Mouse (Mus musculus): ENCODE results near the gene Mrrf. TPM values are rescaled to one million over a fixed set of nuclear protein-coding genes. Genes with fewer than 3 reads are reported as not detected.

The Mrrf gene
- polyA plus RNA-seq, 1 experiment from 2014 or later: 26.7 TPM

- Histone ChIP-seq H3K9ac (ENCODE audit: low read depth, low read length) (no peak overlapping the region), H3K4me1 (ENCODE audit: control insufficient read depth, insufficient read depth, low read depth, low read length) (no peaks in the 10 kb centered on the region), H3K27me3 (replicated peaks; ENCODE audit: control insufficient read depth, insufficient read depth, low read length) (no peaks in the 10 kb centered on the region), H3K4me3 (ENCODE audit: low read length) (no peak overlapping the region), H3K27ac (ENCODE audit: low read depth, low read length) (no peak overlapping the region), H3K36me3 (ENCODE audit: control insufficient read depth, insufficient read depth, low read length) (no peaks in the 10 kb centered on the region), H3K9me3 (ENCODE audit: control insufficient read depth, low read length) (no peaks in the 10 kb centered on the region), H3K4me2 (ENCODE audit: low read length) (no peak overlapping the region)
- ATAC-seq: 0 out of 2 replicates have a peak, but pooled peaks have one; percentile 34
- WGBS: 27% methylated on average over 2 of the region's 2 CpGs
Observed at GRCm38 (mm10) chr2:36224599-36224998, 88.4 kb downstream of the Mrrf start.

DNA sequence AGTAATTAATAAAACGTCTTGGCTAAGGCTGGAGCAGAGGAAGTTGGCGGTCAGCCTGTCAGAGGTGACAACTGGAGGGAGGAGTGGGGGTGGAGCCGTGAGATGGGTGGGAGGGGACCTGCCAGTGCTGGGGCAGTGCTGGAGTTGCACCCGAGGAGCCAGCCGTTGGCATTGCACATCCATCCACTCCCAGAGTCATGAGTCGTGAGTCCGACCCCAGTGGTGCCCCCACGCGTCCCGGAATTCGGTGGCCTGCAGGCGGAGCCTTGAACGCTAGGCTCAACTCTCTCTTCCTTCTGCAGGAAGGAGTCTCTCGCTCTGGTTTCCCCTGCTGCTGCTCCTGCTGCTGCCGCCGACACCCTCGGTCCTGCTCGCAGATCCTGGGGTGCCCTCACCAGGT lies 94.2 kb downstream of the Mrrf start, which contains the start of gene Ptgs1:
Gene Ptgs1, plus strand, starts transcription at position 61 of the 400 bp plus-strand sequence.
- peak within 1 kb of the TSS; percentile 26 for H3K4me3 ChIP-seq (ENCODE audit: low read length)
- WGBS: 3% methylated on average over 18 of the region's 18 CpGs
- peak within 1 kb of the TSS; percentile 52 for H3K4me2 ChIP-seq (ENCODE audit: low read length)
- peak within 1 kb of the TSS; percentile 39 for H3K9ac ChIP-seq (ENCODE audit: low read depth, low read length)
- 0 out of 2 replicates have a peak, but pooled peaks cover 2% of the 10 kb centered on the region for H3K27me3 ChIP-seq (replicated peaks; ENCODE audit: control insufficient read depth, insufficient read depth, low read length)
- ATAC-seq: peak; percentile 46
- H3K9me3 ChIP-seq (ENCODE audit: control insufficient read depth, low read length): no peaks in the 10 kb centered on the region
- peaks cover 3% of the 10 kb centered on the region; the same call in 1 of the 2 replicates for H3K4me1 ChIP-seq (ENCODE audit: control insufficient read depth, insufficient read depth, low read depth, low read length)
- H3K27ac ChIP-seq (ENCODE audit: low read depth, low read length): no peak within 1 kb of the TSS
- H3K36me3 ChIP-seq (ENCODE audit: control insufficient read depth, insufficient read depth, low read length): no peaks in the 10 kb centered on the region

DNA sequence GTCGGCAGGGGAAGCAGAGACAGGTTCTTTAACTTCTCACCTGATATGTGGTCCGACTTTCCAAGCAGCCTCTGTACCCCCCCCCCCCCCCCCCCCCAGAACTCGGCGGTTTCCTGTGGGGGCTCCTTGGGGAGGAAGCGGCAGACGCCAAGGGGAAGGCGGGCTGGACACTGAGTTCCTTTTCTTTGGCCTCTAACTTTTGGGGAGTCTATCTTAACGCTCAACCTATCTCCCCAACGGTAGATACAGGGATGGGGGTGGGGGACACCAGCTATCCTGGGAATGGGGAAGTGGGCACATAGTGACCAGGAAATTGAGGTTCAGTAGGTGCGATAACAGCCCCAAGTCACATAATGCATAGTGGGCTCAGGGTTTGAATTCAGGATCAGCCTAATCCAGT lies 94.8 kb downstream of the Mrrf start:
- Histone ChIP-seq H3K4me2 (ENCODE audit: low read length) (peak overlapping the region; percentile 52), H3K27me3 (replicated peaks; ENCODE audit: control insufficient read depth, insufficient read depth, low read length) (0 out of 2 replicates have a peak, but pooled peaks cover 2% of the 10 kb centered on the region), H3K36me3 (ENCODE audit: control insufficient read depth, insufficient read depth, low read length) (no peaks in the 10 kb centered on the region), H3K27ac (ENCODE audit: low read depth, low read length) (no peak overlapping the region), H3K9me3 (ENCODE audit: control insufficient read depth, low read length) (no peaks in the 10 kb centered on the region), H3K9ac (ENCODE audit: low read depth, low read length) (peak overlapping the region; percentile 39; the same call in 1 of the 2 replicates), H3K4me3 (ENCODE audit: low read length) (peak overlapping the region; percentile 26), H3K4me1 (ENCODE audit: control insufficient read depth, insufficient read depth, low read depth, low read length) (peaks cover 7% of the 10 kb centered on the region)
- 43% methylated on average over 8 of the region's 10 CpGs for WGBS
- ATAC-seq: no peak

GRCm38 (mm10) chr2:36234526-36235368 lies 98.6 kb downstream of the Mrrf start:
- WGBS: 67% methylated on average over 7 of the region's 7 CpGs

DNA sequence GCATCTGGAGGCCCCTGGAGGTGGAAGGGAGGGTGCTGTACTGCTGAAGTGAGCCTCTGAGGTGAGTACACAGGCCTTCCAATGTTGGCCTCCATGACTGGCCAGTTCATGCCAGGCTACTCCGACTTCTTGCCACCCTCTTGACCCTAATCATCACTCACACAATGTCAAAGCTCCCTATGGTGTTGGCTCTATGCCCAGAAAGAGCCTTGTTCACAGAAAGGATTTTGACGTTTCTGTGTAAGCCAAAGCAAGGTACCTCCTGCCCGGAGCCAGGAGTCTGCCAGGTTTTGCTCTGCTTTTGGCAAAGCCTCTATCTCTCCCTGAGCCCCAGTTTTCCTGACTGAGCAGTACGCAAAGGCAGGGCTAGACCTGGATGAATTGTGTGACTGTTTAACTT lies 99.7 kb downstream of the Mrrf start:
- no peak overlapping the region for H3K27ac ChIP-seq (ENCODE audit: low read depth, low read length)
- 29% methylated on average over 4 of the region's 4 CpGs for WGBS
- peak; percentile 77 for ATAC-seq

More at GRCm38 (mm10) chr2:36234526-36235368, 98.6 kb downstream of the Mrrf start:
- H3K4me1 ChIP-seq (ENCODE audit: control insufficient read depth, insufficient read depth, low read depth, low read length): peaks cover 11% of the 10 kb centered on the region
- ATAC-seq: no peak
- no peak overlapping the region for H3K4me3 ChIP-seq (ENCODE audit: low read length)
- no peaks in the 10 kb centered on the region for H3K36me3 ChIP-seq (ENCODE audit: control insufficient read depth, insufficient read depth, low read length)
- no peaks in the 10 kb centered on the region for H3K9me3 ChIP-seq (ENCODE audit: control insufficient read depth, low read length)
- H3K27ac ChIP-seq (ENCODE audit: low read depth, low read length): no peak overlapping the region
- H3K27me3 ChIP-seq (replicated peaks; ENCODE audit: control insufficient read depth, insufficient read depth, low read length): 0 out of 2 replicates have a peak, but pooled peaks cover 2% of the 10 kb centered on the region
- H3K9ac ChIP-seq (ENCODE audit: low read depth, low read length): no peak overlapping the region
- H3K4me2 ChIP-seq (ENCODE audit: low read length): no peak overlapping the region

DNA sequence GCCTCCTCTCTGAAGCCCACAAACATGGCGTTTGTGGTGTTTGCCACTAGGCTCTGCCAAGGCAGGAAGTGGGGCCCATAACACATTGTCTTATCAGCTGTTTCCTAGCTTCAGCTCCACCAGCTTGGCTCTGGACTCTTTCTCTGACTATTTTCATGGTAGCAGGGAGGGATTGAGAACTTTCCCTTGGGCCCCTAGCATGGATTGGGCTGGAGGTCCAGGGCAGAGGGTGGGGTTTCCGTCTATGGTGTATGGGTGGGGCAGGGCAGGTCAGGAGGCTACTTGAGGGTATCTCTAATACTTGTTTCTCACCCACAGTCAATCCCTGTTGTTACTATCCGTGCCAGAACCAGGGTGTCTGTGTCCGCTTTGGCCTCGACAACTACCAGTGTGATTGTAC lies 100.7 kb downstream of the Mrrf start:
- no peak for ATAC-seq
- Histone ChIP-seq H3K27ac (ENCODE audit: low read depth, low read length) (no peak overlapping the region), H3K9me3 (ENCODE audit: control insufficient read depth, low read length) (no peaks in the 10 kb centered on the region), H3K36me3 (ENCODE audit: control insufficient read depth, insufficient read depth, low read length) (no peaks in the 10 kb centered on the region), H3K4me1 (ENCODE audit: control insufficient read depth, insufficient read depth, low read depth, low read length) (peaks cover 7% of the 10 kb centered on the region), H3K27me3 (replicated peaks; ENCODE audit: control insufficient read depth, insufficient read depth, low read length) (no peaks in the 10 kb centered on the region), H3K9ac (ENCODE audit: low read depth, low read length) (no peak overlapping the region), H3K4me2 (ENCODE audit: low read length) (no peak overlapping the region), H3K4me3 (ENCODE audit: low read length) (no peak overlapping the region)
- WGBS: 91% methylated on average over 5 of the region's 5 CpGs

More for the DNA sequence above, 99.7 kb downstream of the Mrrf start:
- Histone ChIP-seq H3K36me3 (ENCODE audit: control insufficient read depth, insufficient read depth, low read length) (no peaks in the 10 kb centered on the region), H3K9ac (ENCODE audit: low read depth, low read length) (no peak overlapping the region), H3K4me2 (ENCODE audit: low read length) (no peak overlapping the region), H3K4me1 (ENCODE audit: control insufficient read depth, insufficient read depth, low read depth, low read length) (peaks cover 7% of the 10 kb centered on the region), H3K4me3 (ENCODE audit: low read length) (no peak overlapping the region), H3K27me3 (replicated peaks; ENCODE audit: control insufficient read depth, insufficient read depth, low read length) (0 out of 2 replicates have a peak, but pooled peaks cover 2% of the 10 kb centered on the region), H3K9me3 (ENCODE audit: control insufficient read depth, low read length) (no peaks in the 10 kb centered on the region)

DNA sequence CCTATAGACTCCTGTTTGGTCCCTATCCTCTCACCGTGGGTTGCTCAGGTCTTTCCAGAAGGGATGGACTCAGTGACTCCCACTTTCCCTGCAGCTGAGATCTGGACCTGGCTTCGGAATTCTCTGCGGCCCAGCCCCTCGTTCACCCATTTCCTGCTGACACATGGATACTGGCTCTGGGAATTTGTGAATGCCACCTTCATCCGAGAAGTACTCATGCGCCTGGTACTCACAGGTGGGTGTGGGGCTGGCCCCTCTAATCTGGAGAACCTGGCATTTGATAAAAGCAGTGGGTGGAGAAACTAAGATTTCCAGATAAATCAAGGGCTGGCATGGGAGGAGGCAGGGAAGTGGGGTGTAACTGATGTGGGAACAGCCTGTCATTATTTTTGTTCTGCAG lies 101.4 kb downstream of the Mrrf start:
- H3K36me3 ChIP-seq (ENCODE audit: control insufficient read depth, insufficient read depth, low read length): no peaks in the 10 kb centered on the region
- H3K4me1 ChIP-seq (ENCODE audit: control insufficient read depth, insufficient read depth, low read depth, low read length): peaks cover 7% of the 10 kb centered on the region
- no peaks in the 10 kb centered on the region for H3K27me3 ChIP-seq (replicated peaks; ENCODE audit: control insufficient read depth, insufficient read depth, low read length)
- H3K27ac ChIP-seq (ENCODE audit: low read depth, low read length): no peak overlapping the region
- ATAC-seq: no peak
- no peak overlapping the region for H3K9ac ChIP-seq (ENCODE audit: low read depth, low read length)
- H3K4me2 ChIP-seq (ENCODE audit: low read length): no peak overlapping the region
- WGBS: 87% methylated on average over 6 of the region's 6 CpGs
- no peaks in the 10 kb centered on the region for H3K9me3 ChIP-seq (ENCODE audit: control insufficient read depth, low read length)
- no peak overlapping the region for H3K4me3 ChIP-seq (ENCODE audit: low read length)

DNA sequence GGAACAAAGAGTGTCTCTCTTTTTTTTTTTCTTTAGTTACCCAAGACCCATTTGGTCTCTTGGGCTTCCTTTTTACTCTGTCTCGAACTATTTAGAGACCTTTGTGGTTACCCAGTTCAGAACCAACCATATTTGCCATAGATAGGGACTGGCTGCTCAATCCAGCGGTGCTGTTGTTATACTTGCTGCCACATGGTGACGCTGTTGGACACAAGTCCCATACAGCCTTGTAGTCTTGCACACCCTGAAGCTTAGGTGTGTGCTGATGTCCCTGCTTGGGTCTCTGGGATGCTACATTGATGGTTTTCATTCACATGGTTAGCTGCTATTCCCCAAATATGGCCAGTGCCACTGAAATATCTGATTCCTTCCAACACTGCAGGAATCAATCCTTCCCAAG lies 102.3 kb downstream of the Mrrf start:
- Histone ChIP-seq H3K27ac (ENCODE audit: low read depth, low read length) (no peak overlapping the region), H3K36me3 (ENCODE audit: control insufficient read depth, insufficient read depth, low read length) (no peaks in the 10 kb centered on the region), H3K9me3 (ENCODE audit: control insufficient read depth, low read length) (no peaks in the 10 kb centered on the region), H3K4me2 (ENCODE audit: low read length) (no peak overlapping the region), H3K4me3 (ENCODE audit: low read length) (no peak overlapping the region), H3K9ac (ENCODE audit: low read depth, low read length) (no peak overlapping the region), H3K4me1 (ENCODE audit: control insufficient read depth, insufficient read depth, low read depth, low read length) (peaks cover 7% of the 10 kb centered on the region), H3K27me3 (replicated peaks; ENCODE audit: control insufficient read depth, insufficient read depth, low read length) (no peaks in the 10 kb centered on the region)
- ATAC-seq: no peak
- 73% methylated on average over 3 of the region's 3 CpGs for WGBS

- Histone ChIP-seq H3K27ac (ENCODE audit: low read depth, low read length) (no peak overlapping the region), H3K36me3 (ENCODE audit: control insufficient read depth, insufficient read depth, low read length) (no peaks in the 10 kb centered on the region), H3K4me1 (ENCODE audit: control insufficient read depth, insufficient read depth, low read depth, low read length) (peaks cover 7% of the 10 kb centered on the region), H3K4me2 (ENCODE audit: low read length) (no peak overlapping the region), H3K27me3 (replicated peaks; ENCODE audit: control insufficient read depth, insufficient read depth, low read length) (no peaks in the 10 kb centered on the region), H3K9me3 (ENCODE audit: control insufficient read depth, low read length) (no peaks in the 10 kb centered on the region), H3K4me3 (ENCODE audit: low read length) (no peak overlapping the region), H3K9ac (ENCODE audit: low read depth, low read length) (no peak overlapping the region)
- ATAC-seq: no peak
- WGBS: 73% methylated on average over 2 of the region's 2 CpGs
Observed at GRCm38 (mm10) chr2:36238951-36239350, 102.8 kb downstream of the Mrrf start.

Data from hindbrain, embryonic 16.5 days (tissue).